Mouse (Mus musculus): Measurements from ENCODE around the gene Thap8. TPM values are rescaled to one million over a fixed set of nuclear protein-coding genes. Genes with fewer than 3 reads are reported as not detected.

Thap8 gene
- polyA plus RNA-seq, 1 experiment from 2014 or later: 0.14 TPM

- ChIA-PET CTCF (no interaction called here), POLR2A (no interaction called here)
- DNase-seq (ENCODE audit: low read depth, low spot score) (no peak), ATAC-seq (no peak)
- no peaks in the 10 kb centered on the region for H3K27me3 ChIP-seq
- in situ Hi-C loops (cut with MboI; ENCODE audit: low pct_unique_long_range_greater_than_20kb): no loop called here
- no peak for TF ChIP-seq CTCF (IDR thresholded peaks at IDR 0.05)
Measured at GRCm38 (mm10) chr7:30296816-30297215, 16.9 kb downstream of the Thap8 start.

- in situ Hi-C loops (cut with MboI; ENCODE audit: low pct_unique_long_range_greater_than_20kb): no loop called here
- no peaks in the 10 kb centered on the region for H3K27me3 ChIP-seq
- no peak for ATAC-seq
- ChIA-PET POLR2A (no interaction called here), CTCF (no interaction called here)
- no peak for DNase-seq (ENCODE audit: low read depth, low spot score)
- no peak for TF ChIP-seq CTCF (IDR thresholded peaks at IDR 0.05)
Measured at GRCm38 (mm10) chr7:30297266-30297665, 17.4 kb downstream of the Thap8 start.

- in situ Hi-C loops (cut with MboI; ENCODE audit: low pct_unique_long_range_greater_than_20kb): no loop called here
- no peak for TF ChIP-seq CTCF (IDR thresholded peaks at IDR 0.05)
- no peaks in the 10 kb centered on the region for H3K27me3 ChIP-seq
- DNase-seq (ENCODE audit: low read depth, low spot score) (no peak), ATAC-seq (no peak)
- CTCF ChIA-PET: interaction anchor here (0.8 to 2.9 kb wide), 8 partner anchors 10 to 68 kb away, joined by 3 to 12 read pairs (median 6); partner anchors contain the start of genes Clip3, Thap8 and Wdr62
- POLR2A ChIA-PET: no interaction called here
Measured at GRCm38 (mm10) chr7:30300914-30301313, 21.0 kb downstream of the Thap8 start.

- TF ChIP-seq CTCF (IDR thresholded peaks at IDR 0.05): no peak
- no peaks in the 10 kb centered on the region for H3K27me3 ChIP-seq
- no peak for DNase-seq (ENCODE audit: low read depth, low spot score)
- in situ Hi-C loops (cut with MboI; ENCODE audit: low pct_unique_long_range_greater_than_20kb): no loop called here
- ATAC-seq: no peak
- CTCF ChIA-PET: interaction anchor here (0.8 to 1.2 kb wide), 3 partner anchors 27 to 34 kb away, joined by 3 to 6 read pairs (median 3); no protein-coding TSS in a partner anchor
- POLR2A ChIA-PET: no interaction called here
Measured at GRCm38 (mm10) chr7:30306083-30306779, 26.3 kb downstream of the Thap8 start.

GRCm38 (mm10) chr7:30308076-30309005 is 28.4 kb downstream of the Thap8 start, which contains the start of gene Alkbh6:
Gene Alkbh6, plus strand, starts transcription at chr7:30308717.
- ChIA-PET POLR2A (interaction anchor here (0.7 to 0.8 kb wide), 2 partner anchors 13 to 14 kb away, joined by 3 to 5 read pairs; partner anchors contain the start of gene E130208F15Rik), CTCF (interaction anchor here (1.3 kb wide), 1 partner anchor 12 kb away, joined by 3 read pairs; no protein-coding TSS in a partner anchor)
- H3K27me3 ChIP-seq: no peaks in the 10 kb centered on the region
- DNase-seq (ENCODE audit: low read depth, low spot score): peak; percentile 78
- ATAC-seq: peak; percentile 100
- no peak for TF ChIP-seq CTCF (IDR thresholded peaks at IDR 0.05)
- in situ Hi-C loops (cut with MboI; ENCODE audit: low pct_unique_long_range_greater_than_20kb): no loop called here

GRCm38 (mm10) chr7:30309395-30310129 is 29.7 kb downstream of the Thap8 start:
- POLR2A ChIA-PET: interaction anchor here (0.7 kb wide), 1 partner anchor 12 kb away, joined by 3 read pairs; the partner anchor contains the start of gene E130208F15Rik
- DNase-seq (ENCODE audit: low read depth, low spot score) (no peak), ATAC-seq (no peak)
- no peaks in the 10 kb centered on the region for H3K27me3 ChIP-seq
- in situ Hi-C loops (cut with MboI; ENCODE audit: low pct_unique_long_range_greater_than_20kb): no loop called here
- no peak for TF ChIP-seq CTCF (IDR thresholded peaks at IDR 0.05)
- CTCF ChIA-PET: interaction anchor here (1.3 kb wide), 1 partner anchor 11 kb away, joined by 3 read pairs; no protein-coding TSS in a partner anchor

GRCm38 (mm10) chr7:30310136-30310535 is 30.2 kb downstream of the Thap8 start:
- no peaks in the 10 kb centered on the region for H3K27me3 ChIP-seq
- in situ Hi-C loops (cut with MboI; ENCODE audit: low pct_unique_long_range_greater_than_20kb): no loop called here
- ChIA-PET POLR2A (no interaction called here), CTCF (interaction anchor here (0.7 to 1.2 kb wide), 2 partner anchors 9 to 11 kb away, joined by 3 to 4 read pairs; partner anchors contain the start of gene E130208F15Rik)
- no peak for TF ChIP-seq CTCF (IDR thresholded peaks at IDR 0.05)
- DNase-seq (ENCODE audit: low read depth, low spot score) (no peak), ATAC-seq (no peak)

- in situ Hi-C loops (cut with MboI; ENCODE audit: low pct_unique_long_range_greater_than_20kb): no loop called here
- ATAC-seq (no peak), DNase-seq (ENCODE audit: low read depth, low spot score) (no peak)
- no peak for TF ChIP-seq CTCF (IDR thresholded peaks at IDR 0.05)
- H3K27me3 ChIP-seq: no peaks in the 10 kb centered on the region
- CTCF ChIA-PET: interaction anchor here (0.8 to 1.7 kb wide), 3 partner anchors 12 to 22 kb away, joined by 3 to 6 read pairs (median 4); no protein-coding TSS in a partner anchor
- POLR2A ChIA-PET: interaction anchor here (0.5 to 0.7 kb wide), 3 partner anchors 8 to 56 kb away, joined by 3 to 7 read pairs (median 3); partner anchors contain the start of gene E130208F15Rik
Measured at GRCm38 (mm10) chr7:30313666-30314320, 33.9 kb downstream of the Thap8 start.

GRCm38 (mm10) chr7:30314721-30315155 is 34.8 kb downstream of the Thap8 start, which contains the start of gene Syne4:
Gene Syne4, plus strand, starts transcription at chr7:30314807.
- CTCF ChIA-PET: no interaction called here
- in situ Hi-C loops (cut with MboI; ENCODE audit: low pct_unique_long_range_greater_than_20kb): no loop called here
- ATAC-seq (no peak), DNase-seq (ENCODE audit: low read depth, low spot score) (no peak)
- no peak for TF ChIP-seq CTCF (IDR thresholded peaks at IDR 0.05)
- H3K27me3 ChIP-seq: no peaks in the 10 kb centered on the region
- POLR2A ChIA-PET: no interaction called here

All from Patski (cell line).